Mouse (Mus musculus) MEL (cell line): ENCODE data around the gene Naa38. TPM values are rescaled to one million over a fixed set of nuclear protein-coding genes. Genes with fewer than 3 reads are reported as not detected.

Experiments
- DNase-seq: peaks from one replicate; pipeline ENCODE4 v3.0.0; 2011; ENCODE audit warnings: low read depth, low spot score
- H3K27ac ChIP-seq: 2 replicates; pipeline ENCODE4 v1.5.1; 2012; ENCODE audit warnings: low read depth, mild to moderate bottlenecking, control low read depth, low read length, moderate library complexity; ENCODE audit not compliant: control insufficient read depth
- H3K27me3 ChIP-seq, 2 experiments: fragments of 150-350 bp in 1 of 2; sonication (generic) in 1 of 2; 2 replicates each; pipeline ENCODE4 v1.6.1; 2012; ENCODE audit warnings: low read length in 2 of 2, mild to moderate bottlenecking in 2 of 2, improper control_type of control experiment in 1 of 2, moderate library complexity in 1 of 2; ENCODE audit not compliant: insufficient read depth in 2 of 2, control insufficient read depth in 1 of 2
- H3K36me3 ChIP-seq, 2 experiments: 2 replicates each; pipeline ENCODE4 v1.6.1; 2012 to 2014; ENCODE audit warnings: low read length in 2 of 2, improper control_type of control experiment in 1 of 2, inconsistent platforms in 1 of 2, mild to moderate bottlenecking in 1 of 2; ENCODE audit not compliant: insufficient read depth in 2 of 2, control insufficient read depth in 1 of 2
- H3K4me1 ChIP-seq, 2 experiments: fragments of 150-350 bp in 1 of 2; sonication (generic) in 1 of 2; 2 replicates each; pipeline ENCODE4 v1.6.1; 2012; ENCODE audit warnings: low read length in 2 of 2, improper control_type of control experiment in 1 of 2, mild to moderate bottlenecking in 1 of 2; ENCODE audit not compliant: insufficient read depth in 2 of 2, control insufficient read depth in 1 of 2
- H3K4me3 ChIP-seq, 2 experiments: fragments of 150-350 bp in 1 of 2; sonication (generic) in 1 of 2; 2 replicates each; pipeline ENCODE4 v1.5.1; 2012; ENCODE audit warnings: low read depth in 2 of 2, low read length in 2 of 2, mild to moderate bottlenecking in 2 of 2, moderate library complexity in 2 of 2, control low read depth in 1 of 2, improper control_type of control experiment in 1 of 2; ENCODE audit not compliant: control insufficient read depth in 1 of 2, insufficient read depth in 1 of 2
- H3K79me2 ChIP-seq: 2 replicates; pipeline ENCODE4 v1.6.1; 2012; ENCODE audit warnings: mild to moderate bottlenecking, low read length, moderate library complexity; ENCODE audit not compliant: control insufficient read depth, poor library complexity, insufficient read depth
- H3K9ac ChIP-seq: 2 replicates; pipeline ENCODE4 v1.6.1; 2012; ENCODE audit warnings: low read depth, mild to moderate bottlenecking, control low read depth, low read length, moderate library complexity; ENCODE audit not compliant: control insufficient read depth, poor library complexity, severe bottlenecking
- H3K9me3 ChIP-seq: fragments of 150-350 bp; sonication (generic); replicated peaks from 2 replicates; pipeline ENCODE4 v1.6.1; 2012; ENCODE audit warnings: mild to moderate bottlenecking, low read length, improper control_type of control experiment, moderate library complexity; ENCODE audit not compliant: insufficient read depth
- E2F4 ChIP-seq: IDR thresholded peaks from 2 replicates; pipeline ENCODE4 v1.6.1; 2011; ENCODE audit warnings: low read depth, low read length, improper control_type of control experiment, borderline replicate concordance
- EP300 ChIP-seq, 2 experiments: IDR thresholded peaks; 2 replicates each; pipeline ENCODE4 v1.6.1; 2011; ENCODE audit warnings: improper control_type of control experiment in 2 of 2, low read length in 2 of 2, low read depth in 1 of 2, mild to moderate bottlenecking in 1 of 2
- GATA1 ChIP-seq: IDR thresholded peaks from 2 replicates; pipeline ENCODE4 v1.6.1; 2011; ENCODE audit warnings: low read depth, low read length, improper control_type of control experiment
- JUND ChIP-seq: IDR thresholded peaks from 2 replicates; pipeline ENCODE4 v1.6.1; 2011; ENCODE audit warnings: low read depth, mild to moderate bottlenecking, improper control_type of control experiment, low read length
- MAX ChIP-seq: IDR thresholded peaks from 2 replicates; pipeline ENCODE4 v1.6.1; 2011; ENCODE audit warnings: low read length, improper control_type of control experiment
- MYC ChIP-seq: IDR thresholded peaks from 2 replicates; pipeline ENCODE4 v1.6.1; 2011; ENCODE audit warnings: low read depth, mild to moderate bottlenecking, low read length, improper control_type of control experiment, moderate library complexity
- NRF1 ChIP-seq: IDR thresholded peaks from 2 replicates; pipeline ENCODE4 v1.6.1; 2014; ENCODE audit warnings: low read depth, mild to moderate bottlenecking, inconsistent platforms, low read length, improper control_type of control experiment, moderate library complexity; ENCODE audit not compliant: poor library complexity, insufficient read depth, severe bottlenecking
- POLR2A ChIP-seq, 2 experiments: IDR thresholded peaks; 2 replicates each; pipeline ENCODE4 v1.6.1; 2011 to 2012; ENCODE audit warnings: low read length in 2 of 2, mild to moderate bottlenecking in 2 of 2, control low read depth in 1 of 2, improper control_type of control experiment in 1 of 2, low read depth in 1 of 2, moderate library complexity in 1 of 2; ENCODE audit not compliant: control insufficient read depth in 1 of 2, insufficient read depth in 1 of 2, poor library complexity in 1 of 2
- POLR2AphosphoS2 ChIP-seq: IDR thresholded peaks from 2 replicates; pipeline ENCODE4 v1.6.1; 2011; ENCODE audit warnings: low read length, improper control_type of control experiment
- SIN3A ChIP-seq: IDR thresholded peaks from 2 replicates; pipeline ENCODE4 v1.6.1; 2012; ENCODE audit warnings: low read length, improper control_type of control experiment, inconsistent platforms
- SMC3 ChIP-seq: IDR thresholded peaks from 2 replicates; pipeline ENCODE4 v1.6.1; 2011; ENCODE audit warnings: low read depth, low read length, improper control_type of control experiment
- TAL1 ChIP-seq: IDR thresholded peaks from 2 replicates; pipeline ENCODE4 v1.6.1; 2012; ENCODE audit warnings: mild to moderate bottlenecking, inconsistent platforms, low read length, moderate library complexity, mixed read lengths
- TBP ChIP-seq: IDR thresholded peaks from 2 replicates; pipeline ENCODE4 v1.8.0; 2011; ENCODE audit warnings: low read depth, low read length, improper control_type of control experiment
- TCF12 ChIP-seq: IDR thresholded peaks from 2 replicates; pipeline ENCODE4 v1.6.1; 2014; ENCODE audit warnings: low read depth, mild to moderate bottlenecking, inconsistent platforms, low read length, improper control_type of control experiment, moderate library complexity
- USF1 ChIP-seq: IDR thresholded peaks from 2 replicates; pipeline ENCODE4 v1.6.1; 2014; ENCODE audit warnings: low read depth, mild to moderate bottlenecking, inconsistent platforms, low read length, improper control_type of control experiment, moderate library complexity
- USF2 ChIP-seq, 2 experiments: IDR thresholded peaks; 2 replicates each; pipeline ENCODE4 v1.6.1; 2011 to 2012; ENCODE audit warnings: improper control_type of control experiment in 2 of 2, low read length in 2 of 2, borderline replicate concordance in 1 of 2, inconsistent platforms in 1 of 2, low read depth in 1 of 2, mild to moderate bottlenecking in 1 of 2; ENCODE audit not compliant: insufficient read depth in 1 of 2
- ZKSCAN1 ChIP-seq: IDR thresholded peaks from 2 replicates; pipeline ENCODE4 v1.6.1; 2012; ENCODE audit warnings: low read depth, mild to moderate bottlenecking, inconsistent platforms, low read length, improper control_type of control experiment, moderate library complexity
- ZMIZ1 ChIP-seq: IDR thresholded peaks from 2 replicates; pipeline ENCODE4 v1.6.1; 2012; ENCODE audit warnings: low read depth, mild to moderate bottlenecking, inconsistent platforms, low read length, improper control_type of control experiment, moderate library complexity
- polyA plus RNA-seq, 2 experiments: library from polyadenylated mRNA; stranded (reverse) in 1 of 2; unstranded in 1 of 2; fragments of >175 nt in 1 of 2; fragments of >200 nt in 1 of 2; gene quantifications; 2 replicates each; pipeline versions ENCODE4 v1.2.1 to v1.2.4; 2012; ENCODE audit warnings: low replicate concordance in 2 of 2, low read depth in 1 of 2; ENCODE audit not compliant: insufficient read length in 2 of 2, insufficient read depth in 1 of 2, missing spikeins in 1 of 2
- total RNA-seq: library from RNA; depleted of rRNA; stranded (reverse); fragments of 300-350 nt; gene quantifications from 2 replicates; pipeline ENCODE4 v1.2.3, GENCODE M21; 2012

Naa38 gene
- total and polyA plus RNA-seq, 3 experiments: 173 to 190 TPM; not detected in 1

DNA sequence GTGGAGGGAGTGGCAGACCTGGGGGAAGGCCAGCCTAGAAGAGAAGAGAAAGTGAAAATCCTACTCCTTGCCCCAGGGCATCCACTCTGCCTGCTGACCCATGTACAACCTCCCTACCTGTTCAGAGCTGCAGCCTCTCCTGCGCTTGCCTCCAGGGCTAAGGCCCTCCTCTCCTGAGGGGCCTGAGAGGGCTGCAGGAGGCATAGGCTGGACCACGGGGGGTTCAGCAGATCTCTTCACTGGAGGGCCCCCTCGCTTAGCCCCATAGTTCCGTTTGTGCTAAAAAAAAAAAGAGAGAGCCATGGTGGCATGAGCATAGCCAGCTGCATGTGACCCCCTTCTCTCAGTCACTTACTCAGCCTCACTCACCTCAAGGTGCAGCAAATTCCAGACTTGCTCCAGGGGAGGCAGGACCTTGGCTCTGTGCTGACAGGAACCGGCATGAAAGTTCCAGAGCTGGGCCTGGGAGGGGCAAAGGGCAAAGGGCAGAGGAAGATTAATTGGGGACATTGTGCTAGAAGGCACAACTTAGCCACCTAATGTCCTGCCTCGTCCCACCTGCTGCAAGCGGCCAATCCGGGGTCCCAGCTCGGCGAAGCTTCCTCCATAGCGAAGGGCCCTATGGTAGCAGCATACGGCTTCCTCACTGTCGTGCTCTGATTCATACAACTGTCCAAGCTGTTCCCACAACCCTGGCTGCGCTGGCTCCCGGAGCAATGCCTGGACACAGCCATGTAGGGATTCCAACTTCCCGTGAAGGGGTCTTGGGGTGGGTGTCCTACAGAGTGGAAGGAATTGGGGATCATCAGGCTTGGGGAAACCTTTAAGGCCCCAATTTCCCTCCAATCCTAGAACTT, 11.8 kb downstream of the Naa38 start:
- Histone ChIP-seq H3K27ac (no peak overlapping the region), H3K4me3 (no peak overlapping the region), H3K79me2 (peaks cover 38% of the 10 kb centered on the region), H3K9ac (no peak overlapping the region), H3K9me3 (no peaks in the 10 kb centered on the region), H3K4me1 (peaks cover 0 to 9% of the 10 kb centered on the region in 2 experiments; a peak in 2 of 4 replicates), H3K27me3 (no peaks in the 10 kb centered on the region), H3K36me3 (peaks cover 0 to 4% of the 10 kb centered on the region in 2 experiments; a peak in 3 of 4 replicates)
- DNase-seq: no peak
- TF ChIP-seq USF1: no peak
- TF ChIP-seq GATA1: no peak
- TF ChIP-seq POLR2A (IDR thresholded peaks at IDR 0.05; ENCODE audit: control insufficient read depth in 1 of 2, insufficient read depth in 1 of 2, low read depth in 1 of 2, low read length in 2 of 2, poor library complexity in 1 of 2): no peak
- TF ChIP-seq USF2 (IDR thresholded peaks at IDR 0.05; ENCODE audit: borderline replicate concordance in 1 of 2, insufficient read depth in 1 of 2, low read depth in 1 of 2, low read length in 2 of 2): no peak
- no peak for TF ChIP-seq SIN3A
- TF ChIP-seq SMC3: no peak
- TF ChIP-seq ZMIZ1: no peak
- TF ChIP-seq NRF1: no peak
- no peak for TF ChIP-seq JUND
- TF ChIP-seq TCF12: no peak
- TF ChIP-seq MYC: no peak

DNA sequence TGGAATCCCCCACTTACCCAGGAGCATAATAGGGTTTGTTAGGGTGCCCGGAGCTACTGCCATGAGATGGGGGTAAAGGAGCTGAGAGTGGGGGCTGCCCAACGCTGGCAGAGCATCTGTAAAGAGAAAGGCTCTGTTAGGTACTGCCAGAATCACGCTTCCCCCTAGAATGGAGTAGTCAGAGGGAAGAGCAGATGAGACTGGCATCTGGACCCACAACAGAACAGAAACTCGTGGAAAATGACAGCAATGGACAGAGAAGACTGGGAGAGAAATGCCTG, 12.4 kb downstream of the Naa38 start:
- peaks cover 42% of the 10 kb centered on the region for H3K79me2 ChIP-seq
- no peak for DNase-seq
- peaks cover 4 to 14% of the 10 kb centered on the region in 2 experiments; a peak in 3 of 4 replicates for H3K4me1 ChIP-seq
- H3K36me3 ChIP-seq: peaks cover 0 to 9% of the 10 kb centered on the region in 2 experiments; a peak in 3 of 4 replicates
- peak overlapping the region; percentile 64 for H3K9ac ChIP-seq
- H3K9me3 ChIP-seq: no peaks in the 10 kb centered on the region
- no peak for TF ChIP-seq MAX
- TF ChIP-seq ZMIZ1: no peak
- no peak for TF ChIP-seq ZKSCAN1
- TF ChIP-seq TCF12: no peak
- no peak for TF ChIP-seq POLR2AphosphoS2
- no peak for TF ChIP-seq EP300 (IDR thresholded peaks at IDR 0.05; ENCODE audit: low read depth in 1 of 2, low read length in 2 of 2)
- TF ChIP-seq TAL1: no peak
- TF ChIP-seq E2F4: no peak
- TF ChIP-seq TBP: no peak
- H3K4me3 ChIP-seq: no peak overlapping the region; a peak in 1 of 4 replicates
- H3K27ac ChIP-seq: no peak overlapping the region
- no peaks in the 10 kb centered on the region for H3K27me3 ChIP-seq
